Mouse (Mus musculus): Measurements from ENCODE around the gene Trabd2b. TPM values are rescaled to one million over a fixed set of nuclear protein-coding genes. Genes with fewer than 3 reads are reported as not detected.
A peak's percentile ranks its signal among the peaks of the same experiment; 100 is the strongest.

The Trabd2b gene
- polyA plus RNA-seq, 1 experiment, result 0.78 TPM

DNA sequence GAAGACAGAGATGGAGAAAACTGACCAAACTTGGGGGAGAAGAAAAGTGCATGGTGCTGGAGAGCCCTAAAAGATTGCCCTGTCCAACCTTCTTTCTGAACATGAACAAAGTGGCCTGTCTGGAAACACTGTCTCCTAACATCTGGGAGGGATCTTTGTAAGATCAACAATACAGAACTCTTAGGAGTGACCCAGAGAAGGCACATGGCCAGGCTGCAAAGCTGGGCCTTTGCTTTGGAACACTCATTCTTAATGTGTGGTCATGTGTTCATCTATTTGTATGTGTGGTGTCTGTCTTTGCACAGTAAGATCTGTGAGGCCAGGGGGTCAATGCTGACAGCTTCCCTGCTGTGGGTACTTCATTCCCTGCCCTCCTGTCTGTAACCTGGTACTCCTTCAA, 16.9 kb upstream of the Trabd2b start:
- no peak for DNase-seq (ENCODE audit: low read depth, low spot score)

DNA sequence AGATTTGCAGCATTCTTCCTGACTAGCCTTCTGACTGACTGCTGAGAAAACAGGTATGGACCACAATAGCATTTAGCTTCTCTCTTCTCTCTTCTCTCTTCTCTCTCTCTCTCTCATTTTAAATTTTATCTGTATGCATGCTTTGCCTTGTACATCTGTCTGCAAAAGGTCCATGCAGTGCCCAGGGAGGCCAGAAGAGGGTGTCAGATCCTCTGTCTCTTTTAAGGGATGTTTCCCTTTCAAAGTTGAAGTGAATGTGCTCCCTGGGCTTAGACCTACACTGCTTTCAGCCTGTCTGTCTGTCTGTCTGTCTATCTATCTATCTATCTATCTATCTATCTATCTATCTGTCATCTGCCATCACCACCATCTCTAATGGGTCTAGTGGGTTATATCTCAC, 8.9 kb upstream of the Trabd2b start:
- no peak for DNase-seq (ENCODE audit: low read depth, low spot score)

DNA sequence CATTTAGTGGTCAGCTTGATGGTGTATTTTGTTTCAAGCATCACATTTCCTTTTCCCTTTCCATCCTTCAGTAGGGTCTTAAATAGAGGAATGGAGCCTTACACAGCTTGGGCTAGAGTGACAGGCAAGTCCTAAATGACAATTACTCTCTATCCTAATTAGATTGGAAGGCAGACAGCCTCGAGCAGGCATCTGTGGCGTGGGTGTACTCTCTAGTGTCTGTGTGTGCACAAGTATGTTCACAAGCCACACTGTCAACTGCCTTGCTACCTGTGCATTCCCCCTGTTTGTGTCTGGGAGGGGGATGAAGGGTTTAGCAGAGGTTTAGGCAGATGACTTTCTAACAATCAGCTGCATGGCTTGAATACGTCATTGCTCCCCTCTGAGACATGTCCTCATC, 6.7 kb upstream of the Trabd2b start:
- no peak for DNase-seq (ENCODE audit: low read depth, low spot score)
- WGBS, result 74% methylated on average over 3 of the region's 3 CpGs

DNA sequence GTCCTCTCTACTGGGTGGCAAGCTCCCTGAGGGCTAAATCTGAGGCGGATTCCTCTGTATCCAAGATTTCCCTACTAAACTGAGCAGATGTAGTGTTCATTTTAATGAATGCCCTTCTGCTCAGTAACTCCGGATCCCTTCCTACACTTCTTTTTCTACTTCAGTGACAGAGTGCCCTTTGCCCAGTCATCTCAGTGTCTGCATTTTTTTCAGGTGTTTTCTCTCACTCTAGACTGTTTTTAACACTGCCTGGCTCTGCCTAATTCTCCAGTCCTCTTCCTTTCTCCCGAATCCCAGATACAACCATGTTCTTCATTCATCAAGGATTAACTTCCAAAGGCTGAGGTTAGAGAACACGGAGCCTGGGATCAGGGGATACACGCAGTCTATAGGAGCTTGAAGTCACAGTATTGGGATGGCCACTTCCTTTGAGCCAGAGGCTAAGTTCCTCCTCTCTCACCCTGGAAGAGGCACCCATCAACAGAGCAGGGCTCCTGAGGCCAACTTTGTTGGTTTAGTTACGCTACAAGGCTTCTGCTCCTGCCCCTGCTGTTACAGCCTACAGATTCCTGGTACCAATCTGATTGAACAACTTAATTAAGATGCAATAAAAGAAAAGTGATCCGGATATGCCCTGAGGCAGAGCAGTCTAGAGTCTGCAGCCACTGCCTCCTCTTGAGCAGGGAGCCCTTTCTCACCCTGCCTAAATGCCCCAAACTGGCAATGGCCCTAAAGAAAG, 4.4 kb upstream of the Trabd2b start:
- WGBS, result 66% methylated on average over 7 of the region's 7 CpGs
- no peak for DNase-seq (ENCODE audit: low read depth, low spot score)

DNA sequence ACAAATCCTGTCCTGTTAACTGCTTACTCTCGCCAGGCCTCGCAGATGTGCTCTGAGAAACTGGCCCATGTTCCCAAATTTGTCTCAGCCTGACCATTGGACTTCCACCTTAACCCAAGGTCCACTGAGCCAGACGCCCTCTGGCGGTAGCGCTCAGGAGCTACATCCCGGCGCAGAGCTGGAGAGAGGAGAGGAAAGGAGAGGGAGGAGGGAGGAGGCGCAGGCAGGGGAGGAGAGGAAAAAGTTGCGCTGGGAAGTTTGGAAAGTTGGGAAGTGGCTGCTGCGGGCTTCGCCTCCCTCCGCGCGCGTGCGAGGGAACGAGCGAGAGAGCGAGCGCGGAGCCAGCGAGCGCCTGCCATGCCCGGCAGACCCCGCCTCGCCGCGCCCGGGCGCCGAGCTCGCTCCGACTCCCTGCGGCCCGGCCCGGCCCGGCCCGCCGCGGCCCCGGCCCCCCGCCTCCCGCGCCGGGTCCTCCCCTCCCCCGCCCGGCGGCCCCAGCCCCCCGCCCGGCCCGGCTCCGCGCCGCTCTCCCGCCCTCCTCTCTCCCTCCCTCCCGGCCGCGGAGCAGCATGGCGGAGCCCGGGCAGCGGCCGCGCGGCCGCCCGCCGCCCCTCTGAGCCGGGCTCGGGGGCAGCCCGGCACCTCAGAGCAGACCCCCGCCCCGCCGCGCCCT, 706 bp upstream of the Trabd2b start:
- under 1% methylated on average over 24 of the region's 74 CpGs for WGBS
- DNase-seq (ENCODE audit: low read depth, low spot score), result peak; percentile 52

DNA sequence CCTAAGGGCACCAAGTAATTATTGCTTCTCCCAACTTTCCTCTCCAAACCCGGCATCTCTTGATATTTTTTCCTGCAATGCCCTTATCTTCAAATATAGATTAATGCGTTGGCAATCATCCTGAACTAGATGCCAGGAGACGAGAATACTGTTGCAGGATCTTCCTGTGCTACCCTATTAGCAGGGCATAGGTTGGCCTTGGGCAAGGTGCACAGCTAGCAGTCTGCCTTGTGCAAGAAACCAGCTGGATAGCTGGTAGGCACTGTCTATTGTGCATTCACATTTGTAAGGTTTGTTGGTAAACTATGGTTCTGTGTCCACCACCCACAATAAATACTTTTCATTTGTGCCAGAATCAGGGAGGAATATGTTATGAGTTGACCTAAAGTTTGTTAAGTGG, 992 bp downstream of the Trabd2b start:
- 49% methylated on average over 3 of the region's 3 CpGs for whole genome bisulfite sequencing
- DNase-seq (ENCODE audit: low read depth, low spot score), result no peak

DNA sequence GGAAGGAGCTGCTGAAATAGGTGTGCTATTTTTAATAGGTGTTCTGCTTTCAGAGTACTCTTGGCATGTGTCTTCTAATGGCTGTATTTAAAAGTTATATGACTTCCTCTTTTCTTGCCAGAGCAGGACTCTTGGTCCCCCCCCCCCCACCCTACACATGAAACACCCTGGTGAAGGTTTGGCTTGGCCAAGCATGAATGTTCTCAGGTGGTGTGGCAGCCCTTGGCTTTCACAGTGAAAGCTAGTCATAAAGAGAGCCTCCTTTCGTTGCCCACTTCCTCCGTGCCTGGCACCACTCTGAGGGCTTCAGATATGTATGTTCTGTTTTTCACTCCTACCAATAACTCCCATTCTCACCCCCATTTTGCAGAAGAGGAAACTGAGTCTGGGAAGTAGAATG, 1.8 kb downstream of the Trabd2b start:
- DNase-seq (ENCODE audit: low read depth, low spot score), result no peak
- WGBS, result 36% methylated on average over 2 of the region's 2 CpGs

DNA sequence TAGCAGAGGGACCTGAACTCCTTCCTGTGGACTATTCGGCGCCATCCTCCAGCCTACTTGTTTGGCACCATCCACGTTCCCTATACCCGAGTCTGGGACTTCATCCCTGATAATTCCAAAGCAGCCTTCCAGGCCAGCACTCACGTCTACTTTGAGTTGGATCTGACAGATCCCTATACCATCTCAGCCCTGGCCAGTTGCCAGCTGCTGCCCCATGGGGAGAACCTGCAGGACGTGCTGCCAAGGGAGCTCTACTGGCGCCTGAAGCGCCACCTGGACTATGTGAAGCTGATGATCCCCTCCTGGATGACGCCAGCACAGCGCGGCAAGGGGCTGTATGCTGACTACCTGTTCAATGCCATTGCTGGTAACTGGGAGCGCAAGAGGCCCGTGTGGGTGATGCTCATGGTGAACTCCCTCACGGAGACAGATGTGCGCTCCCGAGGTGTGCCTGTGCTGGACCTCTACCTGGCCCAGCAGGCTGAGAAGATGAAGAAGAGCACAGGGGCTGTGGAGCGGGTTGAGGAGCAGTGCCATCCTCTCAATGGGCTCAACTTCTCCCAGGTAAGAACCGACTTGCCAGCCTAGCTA, 2.5 kb downstream of the Trabd2b start:
- 86% methylated on average over 18 of the region's 18 CpGs for WGBS

DNA sequence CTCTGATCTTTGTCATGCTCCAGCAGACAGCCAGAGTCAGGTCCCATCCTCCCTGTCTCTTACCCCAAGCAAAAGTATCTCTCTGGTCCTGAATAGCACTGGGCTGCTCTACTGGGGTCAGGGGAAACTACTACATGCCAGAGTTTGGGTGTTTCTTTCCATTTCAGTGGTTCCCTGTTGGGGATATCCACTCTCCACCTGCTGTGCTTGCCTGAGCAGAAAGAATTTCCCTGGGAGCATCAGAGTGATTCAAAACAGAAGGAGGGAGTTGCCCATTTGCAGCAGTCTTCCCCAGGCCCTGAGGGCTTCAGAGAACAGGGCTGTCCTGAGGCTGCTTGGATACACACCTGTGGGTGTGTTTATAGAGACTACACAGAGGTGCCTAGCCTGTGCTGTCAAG, 3.0 kb downstream of the Trabd2b start:
- DNase-seq (ENCODE audit: low read depth, low spot score), result no peak

More for the DNA sequence above, 2.5 kb downstream of the Trabd2b start:
- DNase-seq (ENCODE audit: low read depth, low spot score), result no peak

DNA sequence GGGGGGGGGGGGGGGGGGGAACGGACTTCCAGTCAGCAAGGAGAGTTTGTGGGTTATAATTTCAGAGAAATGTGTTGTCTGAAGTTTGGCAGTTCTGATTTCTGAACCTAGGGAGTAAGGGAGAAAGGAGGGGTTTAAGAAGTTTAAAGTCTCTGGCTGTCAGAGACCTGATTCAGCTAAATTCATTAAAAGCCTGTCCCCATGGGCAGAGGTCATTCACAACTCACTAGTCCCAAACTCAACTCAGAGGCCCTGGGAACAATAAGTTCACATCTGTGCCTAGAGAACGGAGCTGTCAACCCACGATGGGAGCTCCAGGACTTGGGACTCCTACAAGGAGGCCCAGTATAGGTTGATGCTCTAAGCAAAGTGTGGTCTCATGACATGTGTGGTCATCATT, 3.5 kb downstream of the Trabd2b start:
- WGBS, result 67% methylated on average over 3 of the region's 3 CpGs
- DNase-seq (ENCODE audit: low read depth, low spot score), result no peak

DNA sequence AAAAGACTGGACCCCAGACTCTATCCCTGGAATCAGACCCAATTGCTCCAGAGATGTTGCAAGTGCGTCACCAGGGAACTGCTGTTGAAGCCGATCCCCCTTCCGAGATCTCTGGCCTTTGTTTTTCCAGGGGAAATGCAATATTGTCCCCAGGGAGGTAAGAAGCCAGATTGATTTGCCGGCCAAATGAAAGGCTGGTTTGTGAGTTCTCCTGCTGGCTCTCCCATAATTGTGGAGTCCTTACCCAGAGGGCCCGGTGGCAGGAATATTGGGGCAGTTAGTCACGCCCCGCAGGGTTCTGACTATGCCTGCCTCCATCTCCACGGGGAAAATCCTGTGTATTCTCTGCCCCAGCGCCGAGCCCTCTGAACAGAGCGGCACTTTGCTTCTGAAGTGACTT, 3.9 kb downstream of the Trabd2b start:
- 75% methylated on average over 11 of the region's 11 CpGs for WGBS
- no peak for DNase-seq (ENCODE audit: low read depth, low spot score)

DNA sequence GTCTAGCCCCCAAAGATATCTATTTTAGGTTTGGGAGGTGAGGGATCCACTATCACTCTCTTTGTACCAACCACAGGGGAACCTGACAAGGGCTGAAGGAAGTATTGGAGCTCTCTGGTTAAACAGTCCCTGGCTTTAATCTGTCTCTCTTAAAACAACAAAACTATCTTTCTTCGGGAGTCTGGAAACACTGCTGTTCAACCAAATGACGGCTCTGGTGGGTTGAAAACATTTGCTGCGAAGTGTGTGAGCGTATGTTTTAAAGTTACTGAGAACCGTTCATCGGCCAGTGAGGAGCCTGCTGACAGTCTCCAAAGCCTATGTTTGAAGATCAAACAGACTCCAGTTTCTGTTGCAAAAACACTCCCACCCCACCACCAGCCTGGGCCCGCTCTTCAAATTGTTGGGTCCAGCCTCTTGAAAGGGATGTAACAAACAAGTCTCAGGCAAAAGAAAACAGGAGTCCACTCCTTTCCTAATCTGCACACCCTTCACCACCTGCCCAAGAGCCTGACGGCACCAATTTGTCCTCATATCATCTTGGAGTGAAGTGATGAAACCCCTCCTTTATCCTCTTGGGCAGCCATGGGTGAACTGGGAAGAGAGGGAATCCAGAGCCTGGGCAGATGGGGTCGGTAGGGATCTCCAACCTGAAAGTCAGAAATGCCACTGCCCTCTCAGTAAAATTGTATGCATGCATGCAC, 4.6 kb downstream of the Trabd2b start:
- no peak for DNase-seq (ENCODE audit: low read depth, low spot score)
- 80% methylated on average over 9 of the region's 9 CpGs for WGBS

DNA sequence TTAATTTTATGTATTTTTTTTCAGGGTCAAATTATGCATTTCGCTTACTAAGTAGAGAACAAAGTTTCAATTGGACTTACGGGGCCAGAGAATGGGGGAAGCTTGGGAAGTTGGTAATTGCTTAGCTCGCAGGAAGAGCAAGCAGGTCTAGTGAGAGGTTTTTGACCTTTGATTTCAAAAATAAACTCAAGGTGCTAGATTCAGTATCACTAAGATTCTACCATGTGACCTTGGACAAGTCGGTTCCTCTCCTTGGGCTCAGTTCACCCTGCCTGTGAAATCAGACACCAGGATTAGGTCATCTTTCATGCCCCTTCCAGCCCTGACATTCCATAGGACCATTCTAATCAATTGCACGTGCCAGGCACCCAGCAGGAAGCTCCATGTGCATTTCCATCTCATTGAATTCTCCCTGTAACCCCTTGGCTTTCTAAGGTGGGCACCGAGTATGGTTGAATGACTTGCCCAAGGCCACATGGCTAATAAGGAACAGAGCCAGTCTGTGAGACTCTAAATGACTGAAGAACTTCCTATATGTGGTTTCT, 5.4 kb downstream of the Trabd2b start:
- WGBS, result 65% methylated on average over 6 of the region's 6 CpGs
- no peak for DNase-seq (ENCODE audit: low read depth, low spot score)

DNA sequence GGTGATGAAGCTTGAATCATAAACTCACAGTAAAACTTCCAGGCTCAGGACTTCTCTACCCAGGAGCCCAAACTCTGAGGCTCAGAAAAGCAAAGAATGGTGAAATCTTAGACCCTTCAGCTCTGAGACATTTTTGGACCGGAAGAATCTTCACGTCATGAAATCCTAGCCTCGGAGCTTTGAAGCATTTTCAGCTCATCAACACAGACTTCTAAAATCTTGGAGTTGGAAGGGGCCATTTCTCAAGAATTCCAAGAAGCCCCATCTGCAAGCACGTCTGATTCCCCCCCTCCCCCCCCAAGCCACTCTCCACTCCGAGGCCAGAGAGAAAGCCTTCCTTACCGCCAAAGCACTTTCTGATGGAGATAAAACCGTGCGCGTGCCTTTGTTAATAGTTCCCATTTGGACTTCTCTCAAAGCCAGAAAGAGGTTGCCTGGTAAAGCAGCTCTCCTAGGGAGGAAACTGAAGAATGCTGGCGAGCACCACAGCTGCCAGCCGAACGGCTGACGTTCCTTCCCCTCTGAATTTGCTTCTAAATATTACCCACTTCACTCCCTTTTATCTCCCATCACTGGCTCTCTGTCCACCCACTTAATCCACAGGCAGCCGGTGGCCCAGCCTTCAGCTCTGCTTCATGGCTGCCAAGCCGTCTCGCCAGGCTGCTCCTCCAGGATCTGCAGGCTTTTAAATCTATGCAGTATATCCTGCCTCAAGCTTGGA, 9.6 kb downstream of the Trabd2b start:
- WGBS, result 63% methylated on average over 16 of the region's 16 CpGs

DNA sequence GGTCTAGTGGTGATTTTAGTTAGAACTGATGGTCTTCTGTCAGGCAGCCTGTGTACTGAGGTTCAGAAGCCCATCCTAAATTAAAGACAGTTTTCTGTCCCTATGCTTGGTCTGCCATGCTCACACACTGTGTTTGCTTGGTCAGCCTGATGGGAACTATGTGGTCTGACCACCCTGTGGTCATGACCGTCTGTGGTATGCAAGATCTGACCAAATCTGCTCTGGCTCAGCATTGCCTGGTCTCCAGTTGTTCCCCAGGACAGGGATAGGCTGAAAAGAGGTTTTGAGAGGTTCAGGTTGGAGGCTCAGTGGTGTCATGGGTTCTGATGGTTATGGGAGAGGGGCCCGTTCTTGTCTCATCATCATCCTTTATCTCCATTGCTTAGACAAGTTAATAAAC, 13.6 kb downstream of the Trabd2b start:
- 86% methylated on average over 2 of the region's 2 CpGs for WGBS
- DNase-seq (ENCODE audit: low read depth, low spot score), result no peak

More for the DNA sequence above, 9.6 kb downstream of the Trabd2b start:
- no peak for DNase-seq (ENCODE audit: low read depth, low spot score)

DNA sequence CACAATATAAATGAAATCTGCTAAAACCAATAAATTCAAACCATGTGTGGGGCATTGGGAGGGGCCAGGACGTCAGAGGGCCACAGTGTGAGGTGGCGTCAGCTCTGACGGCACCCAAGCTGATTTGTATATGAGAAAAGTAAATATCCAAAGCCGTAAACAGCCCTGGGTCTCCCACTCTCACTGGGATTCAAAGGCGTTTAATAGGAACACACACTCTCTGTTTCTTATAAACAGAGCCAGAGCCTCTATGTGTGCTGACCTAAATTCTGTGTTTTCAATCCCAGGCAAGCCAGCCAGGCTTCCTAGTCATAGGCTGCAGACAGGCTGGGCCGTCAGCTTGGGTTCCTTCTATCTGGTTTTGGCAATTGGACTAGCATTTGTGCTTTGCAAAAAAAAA, 16.6 kb downstream of the Trabd2b start:
- DNase-seq (ENCODE audit: low read depth, low spot score), result no peak
- WGBS, result 22% methylated on average over 6 of the region's 6 CpGs

DNA sequence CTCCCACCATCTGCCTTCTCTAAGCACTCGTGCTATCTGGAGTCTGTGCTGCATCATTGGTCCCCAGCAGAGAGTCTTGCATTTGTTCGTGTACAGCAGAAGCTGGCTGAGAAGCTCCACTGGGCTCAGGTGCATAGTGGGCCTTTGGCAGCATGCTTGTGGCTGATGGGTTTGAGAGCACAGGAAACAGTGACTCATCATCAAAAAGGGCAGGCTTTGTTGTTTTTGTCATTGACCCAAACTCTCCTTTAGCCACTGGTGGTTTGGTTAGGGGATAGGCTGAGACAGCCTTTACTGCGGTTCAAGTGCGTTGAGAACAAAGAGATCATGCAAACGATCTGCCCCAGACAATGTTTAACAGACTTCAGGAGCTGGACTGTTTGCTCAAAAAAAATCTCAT, 19.3 kb downstream of the Trabd2b start:
- DNase-seq (ENCODE audit: low read depth, low spot score), result no peak

DNA sequence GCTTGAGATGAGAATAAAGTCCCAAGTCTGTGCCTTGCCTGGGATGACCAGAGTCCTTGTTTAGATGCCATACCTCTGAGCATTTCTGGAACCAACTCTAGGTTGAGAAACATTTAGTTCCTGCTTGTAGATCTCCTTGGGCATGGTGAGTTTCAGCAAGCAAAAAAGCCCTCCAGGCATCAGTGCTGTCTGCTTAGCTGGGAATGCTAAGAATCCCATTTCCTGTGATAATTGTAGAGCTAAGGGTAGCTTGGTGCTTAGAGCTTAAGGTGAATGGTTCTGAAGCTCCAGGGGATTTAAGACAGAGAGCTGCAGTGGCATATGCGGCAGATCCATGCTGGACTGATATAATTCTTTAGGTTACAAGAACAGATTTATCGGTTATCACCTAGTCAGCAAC, 26.2 kb downstream of the Trabd2b start:
- no peak for DNase-seq (ENCODE audit: low read depth, low spot score)
- WGBS, result 89% methylated on average over 2 of the region's 2 CpGs

More for the DNA sequence above, 19.3 kb downstream of the Trabd2b start:
- WGBS, result 21% methylated on average over 5 of the region's 5 CpGs

DNA sequence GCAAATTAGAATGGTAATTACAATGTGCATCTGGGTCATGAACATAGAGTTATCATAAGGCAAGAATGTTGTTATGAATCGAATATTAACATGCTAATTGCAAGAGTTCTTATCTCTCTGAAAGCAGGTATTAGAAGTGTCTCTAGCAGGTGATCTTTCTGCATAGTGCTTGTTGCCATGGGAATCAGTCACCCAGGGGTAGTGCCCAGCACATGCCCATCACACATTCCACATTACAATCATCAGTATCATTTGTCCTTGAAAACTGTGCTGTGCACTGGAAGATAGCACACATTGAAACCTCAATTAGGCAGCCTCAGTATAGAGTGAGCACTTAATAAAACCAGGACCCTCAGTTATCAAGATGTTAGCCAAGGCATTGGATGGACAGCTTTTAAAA, 26.9 kb downstream of the Trabd2b start:
- 76% methylated on average over 1 of the region's 1 CpGs for WGBS
- no peak for DNase-seq (ENCODE audit: low read depth, low spot score)

DNA sequence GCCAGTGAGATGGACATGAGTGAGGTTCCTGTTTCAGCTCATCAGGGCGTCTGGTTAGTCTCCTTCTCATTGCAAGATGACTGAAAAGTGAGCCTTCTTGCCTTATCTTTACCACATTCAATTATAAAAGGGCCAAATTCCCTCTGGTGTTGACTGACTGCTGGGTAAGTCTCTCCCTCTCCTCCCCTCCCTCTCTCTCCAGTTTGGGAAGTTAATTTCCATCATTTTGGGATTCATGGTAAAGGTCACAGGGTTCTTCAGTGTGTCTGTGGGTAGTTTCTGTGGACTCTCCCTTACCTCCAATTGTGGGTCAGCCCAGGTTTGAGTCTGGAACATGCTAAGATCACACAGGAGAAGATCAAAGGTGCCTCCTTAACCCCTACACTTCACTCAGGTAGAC, 28.2 kb downstream of the Trabd2b start:
- no peak for DNase-seq (ENCODE audit: low read depth, low spot score)
- 70% methylated on average over 1 of the region's 1 CpGs for WGBS
